Comparison of ENCODE assay signal across 22 mouse cellular contexts in genomic region chr1:174929459-174930181, GRCm38 (mm10). TPM values are rescaled to one million over a fixed set of nuclear protein-coding genes. Genes with fewer than 3 reads are reported as not detected.
DNase-seq lines count a peak whose midpoint lies in the region; TF ChIP-seq lines count a peak whose summit lies in the region.
"Had no signal": no experiment of that assay in that cellular context is flagged by ENCODE, and none has a peak within 500 bp of the region (broad histone marks: within the 10 kb centered on the region; RNA-seq: fewer than 3 reads in every experiment).

No protein-coding gene starts in this region.

- no peak for TF ChIP-seq POLR2A in brain, embryonic 14.5 days (IDR thresholded peaks at IDR 0.05; ENCODE audit: borderline replicate concordance, extremely low read depth, insufficient read depth, insufficient read length, poor library complexity, severe bottlenecking)

- peak; percentile 36 for DNase-seq in heart, adult 11 months
- no peak for DNase-seq in heart, postnatal 36 days
- DNase-seq in left cerebral cortex, adult 11 months (ENCODE audit: low spot score): peak; percentile 25
- no peak for DNase-seq in left cerebral cortex, postnatal 36 days (ENCODE audit: low spot score in 2 of 2)
- DNase-seq in right cerebral cortex, adult 18-20 months: peak; percentile 24
- no peak for DNase-seq in right cerebral cortex, postnatal 4 days
- DNase-seq in brain, embryonic 14.5 days (ENCODE audit: low read depth): peak; percentile 24
- DNase-seq: adrenal gland, adult 2 months; adrenal gland, postnatal 25 days; cerebellum, adult 11 months; cerebellum, adult 8-10 months; cerebellum, postnatal 14 days; embryo, embryonic 11 days; gastrocnemius, adult 2 months; gastrocnemius, postnatal 25 days; heart, postnatal 4 days had no signal

- intact Hi-C loops in heart, postnatal 36 days (cut with DNase I): no loop called here
- intact Hi-C loops in left cerebral cortex, postnatal 36 days (cut with DNase I): no loop called here

- TF ChIP-seq CTCF in brain, embryonic 14.5 days (IDR thresholded peaks at IDR 0.05; ENCODE audit: borderline replicate concordance, extremely low read depth, insufficient read depth, insufficient read length): no peak

RNA-seq across cellular contexts. Expression of gene Grem2, which starts 8.0 kb away (rescaled TPM):
- total RNA-seq in heart, postnatal 36 days (2021): under 1 TPM; 0.14 to 0.16 TPM
- 10 to 100 TPM; 22.6 to 24.2 TPM for total RNA-seq in left cerebral cortex, postnatal 36 days (2021)
- 2.1 and 4.4 TPM in 2 replicates for polyA plus RNA-seq in brain, embryonic 14.5 days (2012; rRNA removed)
- total RNA-seq: CH12.LX; common myeloid progenitor, adult 5-6 weeks; granulocyte monocyte progenitor cell, adult 5-6 weeks had no signal
- polyA plus RNA-seq: erythroblast, embryonic 14.5 days; heart, postnatal 0 days; Patski had no signal

Comparison
In these comparisons a context has a peak if more than half of its experiments do, and no peak if none do; other contexts are left out.
1. DNase-seq: peak in heart, adult 11 months (single experiment), left cerebral cortex, adult 11 months (single experiment), right cerebral cortex, adult 18-20 months (single experiment) and brain, embryonic 14.5 days (single experiment); none in heart, postnatal 36 days (0 of 2), left cerebral cortex, postnatal 36 days (0 of 2) and right cerebral cortex, postnatal 4 days (single experiment).
2. RNA of gene Grem2, which starts 8.0 kb away (total RNA-seq): 22.6 to 24.2 TPM in left cerebral cortex, postnatal 36 days; 0.14 to 0.16 TPM in heart, postnatal 36 days; every median in the first group is over 10 times any median in the second.